Mouse (Mus musculus) left cerebral cortex, adult 2 months (tissue): Measurements from ENCODE around the gene Rpl36a-ps1. TPM values are rescaled to one million over a fixed set of nuclear protein-coding genes. Genes with fewer than 3 reads are reported as not detected.

Experiments used
- DNase-seq, 2 experiments: peaks; one replicate each; pipeline ENCODE4 v3.0.0; 2021 to 2022; ENCODE audit warnings: low spot score in 2 of 2, mixed read lengths in 1 of 2; ENCODE audit errors: extremely low spot score in 1 of 2
- H3K27ac ChIP-seq: fragments of 200-600 bp; 2 replicates; pipeline ENCODE4 v1.8.1; 2022
- H3K4me3 ChIP-seq: fragments of 200-600 bp; 2 replicates; pipeline ENCODE4 v1.8.1; 2022
- CTCF ChIP-seq: fragments of 200-600 bp; IDR thresholded peaks from 2 replicates; pipeline ENCODE4 v1.8.1; 2022; ENCODE audit warnings: antibody characterized with exemption, mild to moderate bottlenecking, moderate library complexity
- intact Hi-C: fragments of 180-260 bp; cut with DNase I; formaldehyde crosslinking; loops from one replicate; pipeline ENCODE4 v1.15.1; 2025
- total RNA-seq, 2 experiments: library from RNA; stranded (reverse); gene quantifications; 2 replicates each; pipeline ENCODE4 v1.2.3; 2021

Gene Rpl36a-ps1
- total RNA-seq, 2 experiments from 2014 or later: 3.2 TPM; not detected in 1

DNA sequence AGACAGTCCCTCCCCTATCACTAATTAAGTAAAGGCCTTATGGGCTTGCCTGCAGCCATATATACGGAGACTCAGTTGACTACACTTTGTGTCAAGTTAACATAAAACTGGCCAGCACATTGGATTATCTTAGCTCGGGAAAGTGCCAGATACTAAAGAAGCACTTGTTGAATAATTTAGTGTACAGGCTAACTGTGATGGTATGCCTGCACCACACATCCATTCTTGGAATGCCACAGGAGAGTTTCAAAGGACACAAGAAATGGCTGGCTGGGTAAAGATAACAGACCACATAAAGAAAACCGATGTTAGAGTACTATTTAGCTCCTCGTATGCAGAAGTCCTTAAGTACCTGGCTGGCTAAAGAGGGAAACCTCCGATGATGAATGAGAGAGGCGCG lies 24.6 kb upstream of the Rpl36a-ps1 start:
- intact Hi-C loops: no loop called here
- TF ChIP-seq CTCF: no peak
- no peak overlapping the region for H3K27ac ChIP-seq
- no peak for DNase-seq
- H3K4me3 ChIP-seq: no peak overlapping the region

DNA sequence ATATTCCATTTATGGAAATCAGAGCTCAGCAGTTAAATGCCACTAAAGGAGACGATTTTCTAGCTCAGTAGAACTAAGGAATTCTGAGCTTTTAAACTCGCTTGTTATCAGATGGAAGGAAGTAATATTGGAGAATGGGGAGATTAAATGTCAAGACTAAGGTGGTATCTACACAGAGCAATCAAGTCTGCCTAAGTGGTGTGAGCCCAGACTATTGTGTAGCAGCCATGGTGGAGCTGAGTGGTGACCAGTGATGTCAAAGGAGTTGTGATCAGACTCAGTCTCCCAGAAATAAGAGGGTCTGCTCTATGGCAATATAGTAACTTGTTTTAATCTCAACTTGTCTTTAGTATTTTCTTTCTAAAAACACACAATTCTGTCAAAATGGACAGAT lies 16.8 kb upstream of the Rpl36a-ps1 start:
- Histone ChIP-seq H3K27ac (no peak overlapping the region), H3K4me3 (no peak overlapping the region)
- TF ChIP-seq CTCF: no peak
- DNase-seq: no peak
- intact Hi-C loops: no loop called here

- TF ChIP-seq CTCF: no peak
- intact Hi-C loops: no loop called here
- DNase-seq: no peak
Observed at GRCm38 (mm10) chr14:99010224-99010919, 16.3 kb upstream of the Rpl36a-ps1 start.

DNA sequence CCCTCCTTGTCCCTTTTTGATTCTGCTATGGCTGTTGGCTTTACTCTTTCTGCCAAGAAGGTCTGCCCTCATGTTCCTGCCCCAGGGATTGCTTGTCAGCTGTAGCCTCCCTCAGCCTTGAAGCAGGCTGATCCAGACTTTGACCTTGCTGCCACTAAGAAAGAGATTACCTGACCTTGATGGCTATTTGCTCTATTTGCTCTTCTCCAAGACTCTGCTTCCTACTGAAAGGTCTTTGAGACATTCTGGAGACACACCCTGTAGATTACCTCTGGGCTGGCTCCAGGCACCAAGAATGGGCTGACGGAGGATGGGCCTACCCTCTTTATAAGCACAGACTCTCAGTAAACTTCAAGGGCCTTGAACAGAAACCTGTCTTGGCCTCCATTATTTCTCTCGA lies 1.6 kb downstream of the Rpl36a-ps1 start:
- DNase-seq: no peak
- Histone ChIP-seq H3K27ac (no peak overlapping the region), H3K4me3 (no peak overlapping the region)
- intact Hi-C loops: no loop called here
- no peak for TF ChIP-seq CTCF

More at GRCm38 (mm10) chr14:99010224-99010919, 16.3 kb upstream of the Rpl36a-ps1 start:
- no peak overlapping the region for H3K27ac ChIP-seq
- no peak overlapping the region for H3K4me3 ChIP-seq

- no peak for DNase-seq
- TF ChIP-seq CTCF: no peak
- intact Hi-C loops: no loop called here
- no peak overlapping the region for H3K4me3 ChIP-seq
- no peak overlapping the region for H3K27ac ChIP-seq
Observed at GRCm38 (mm10) chr14:98990636-98991035, 3.5 kb downstream of the Rpl36a-ps1 start.

GRCm38 (mm10) chr14:98989818-98990217 lies 4.3 kb downstream of the Rpl36a-ps1 start:
- DNase-seq: no peak
- intact Hi-C loops: no loop called here
- Histone ChIP-seq H3K4me3 (no peak overlapping the region), H3K27ac (no peak overlapping the region)
- no peak for TF ChIP-seq CTCF

- intact Hi-C loops: no loop called here
- TF ChIP-seq CTCF: no peak
- Histone ChIP-seq H3K4me3 (no peak overlapping the region), H3K27ac (no peak overlapping the region)
- no peak for DNase-seq
Observed at GRCm38 (mm10) chr14:98971921-98972320, 22.2 kb downstream of the Rpl36a-ps1 start.

DNA sequence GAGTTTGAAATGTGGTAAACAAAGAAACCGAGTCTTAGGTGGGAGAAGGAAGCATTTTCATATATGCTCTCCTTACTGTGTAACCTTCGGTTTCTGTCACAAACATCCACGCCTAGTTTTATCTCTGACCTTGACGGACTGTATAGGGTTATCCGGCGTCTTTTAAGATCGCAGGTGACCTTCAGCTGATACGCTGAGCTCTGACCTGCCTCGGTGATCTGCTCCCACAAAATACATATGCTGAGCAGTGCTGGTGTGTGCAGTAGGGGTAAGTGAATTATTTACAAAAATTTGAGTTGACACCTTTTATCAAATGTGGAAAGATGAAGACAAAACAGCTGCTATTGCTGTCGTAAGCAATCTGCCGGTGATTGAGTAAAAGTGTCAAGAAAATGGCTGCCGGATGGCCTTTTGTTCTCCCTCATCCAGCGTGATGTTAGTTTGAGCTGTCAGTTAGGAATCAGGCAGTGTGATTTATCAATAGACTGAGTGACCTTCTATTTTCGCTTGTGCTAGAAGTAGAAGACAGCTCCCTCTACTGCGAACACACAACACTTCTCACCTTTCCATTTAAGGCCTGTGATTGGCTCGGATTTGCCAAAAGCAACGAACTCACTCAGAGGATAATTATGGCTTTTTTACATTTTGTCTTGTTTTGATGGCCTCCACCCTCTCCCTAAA lies 35.0 kb downstream of the Rpl36a-ps1 start:
- Histone ChIP-seq H3K27ac (no peak overlapping the region), H3K4me3 (no peak overlapping the region)
- TF ChIP-seq CTCF: no peak
- intact Hi-C loops: no loop called here
- no peak for DNase-seq

DNA sequence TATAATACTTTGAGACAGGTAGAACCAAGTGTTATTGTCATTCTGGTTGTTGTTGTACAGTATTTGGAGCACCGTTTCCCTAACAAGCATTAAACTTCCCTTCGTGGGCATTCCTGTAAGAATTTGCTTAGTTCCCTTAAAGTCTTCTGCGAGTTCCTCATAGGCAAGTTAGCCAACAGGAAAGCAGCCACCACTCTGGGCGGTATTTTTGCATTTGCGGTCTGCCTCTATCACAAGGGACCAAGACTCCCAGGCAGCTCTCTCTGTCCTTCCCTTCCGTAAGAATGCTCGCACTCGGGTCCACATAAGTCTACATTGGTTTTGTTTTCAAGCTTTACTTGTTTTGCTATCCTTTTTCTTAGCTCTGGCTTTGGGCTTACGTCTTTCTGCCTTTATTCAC lies 37.3 kb downstream of the Rpl36a-ps1 start:
- no peak overlapping the region for H3K4me3 ChIP-seq
- DNase-seq: no peak
- intact Hi-C loops: no loop called here
- TF ChIP-seq CTCF: no peak
- H3K27ac ChIP-seq: no peak overlapping the region

DNA sequence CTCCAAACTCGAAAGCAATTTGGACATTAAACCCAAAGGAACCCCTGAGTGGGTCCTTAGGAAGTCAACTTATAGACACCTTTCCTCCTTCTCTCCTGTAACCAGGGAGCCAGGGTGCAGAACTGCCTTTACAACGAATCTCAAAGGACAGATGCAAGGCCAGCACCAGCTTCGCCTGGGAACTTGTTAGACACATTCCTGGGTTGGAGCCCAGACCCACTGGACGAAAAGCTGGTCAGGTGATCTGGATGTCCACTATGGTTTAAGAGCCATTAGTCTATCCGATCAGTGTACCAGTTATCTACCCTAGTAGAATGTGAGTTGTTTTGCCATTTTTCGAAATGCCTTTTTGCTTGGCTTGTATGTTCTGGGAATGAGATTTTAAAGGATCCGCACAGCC lies 41.7 kb downstream of the Rpl36a-ps1 start:
- Histone ChIP-seq H3K4me3 (no peak overlapping the region), H3K27ac (no peak overlapping the region)
- intact Hi-C loops: no loop called here
- DNase-seq: no peak
- TF ChIP-seq CTCF: no peak

DNA sequence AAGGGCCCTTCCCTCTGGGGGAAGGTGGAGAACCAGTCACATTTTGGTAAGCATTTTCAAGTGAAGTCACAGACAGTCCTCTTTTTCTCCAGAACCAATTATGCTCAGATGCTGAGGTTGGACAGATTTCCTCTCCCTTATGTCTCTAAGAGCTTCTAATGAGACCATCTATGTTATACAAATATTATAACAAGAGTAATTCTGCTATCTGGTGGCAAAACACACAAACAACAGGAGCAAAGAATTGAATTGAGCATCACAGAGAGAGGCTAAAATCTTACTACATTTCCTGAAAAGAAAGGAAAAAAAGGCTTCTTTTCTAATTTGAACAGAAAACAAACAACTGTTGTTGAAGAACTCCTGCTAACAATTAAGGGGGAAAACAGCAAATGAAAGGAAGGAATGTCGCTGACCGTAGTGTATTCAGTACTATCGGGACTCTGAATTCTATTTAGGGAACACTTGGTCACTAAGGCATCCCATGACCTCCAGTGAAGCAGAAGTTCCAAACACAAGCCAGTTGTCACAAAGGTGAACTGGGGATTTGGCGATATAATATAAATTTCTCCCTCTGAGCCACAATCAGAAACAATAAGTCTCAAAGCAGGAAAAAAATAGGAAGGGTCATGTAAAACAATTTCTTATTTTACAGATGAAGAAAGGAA lies 42.4 kb downstream of the Rpl36a-ps1 start:
- no peak for DNase-seq
- no peak; the same call in 1 of the 2 replicates for TF ChIP-seq CTCF
- H3K27ac ChIP-seq: no peak overlapping the region
- H3K4me3 ChIP-seq: no peak overlapping the region
- intact Hi-C loops: no loop called here

Other genes starting within 250 kb of the Rpl36a-ps1 start
- 10 to 100 TPM; 65.5 to 67.0 TPM for gene Mzt1, start 51.8 kb upstream of the Rpl36a-ps1 start, total RNA-seq
- 1 to 10 TPM; 2.6 to 4.1 TPM for gene Bora, start 51.9 kb upstream of the Rpl36a-ps1 start, total RNA-seq
- 10 to 100 TPM; 13.6 to 15.0 TPM for gene Pibf1, start 105.1 kb upstream of the Rpl36a-ps1 start, total RNA-seq
- gene Dis3, start 105.5 kb upstream of the Rpl36a-ps1 start, total RNA-seq: 10 to 100 TPM; 17.7 to 18.7 TPM